Mouse (Mus musculus) heart, adult 2 months (tissue): Measurements from ENCODE around the gene Gpx7. TPM values are rescaled to one million over a fixed set of nuclear protein-coding genes. Genes with fewer than 3 reads are reported as not detected.

Experiments used
- DNase-seq, 2 experiments: peaks; one replicate each; pipeline ENCODE4 v3.0.0; 2021
- H3K27ac ChIP-seq: fragments of 200-600 bp; 2 replicates; pipeline ENCODE4 v1.8.1; 2022
- H3K27me3 ChIP-seq: fragments of 200-500 bp; 2 replicates; pipeline ENCODE4 v1.6.1; 2012; ENCODE audit warnings: mild to moderate bottlenecking, low read length, inconsistent platforms, mixed read lengths; ENCODE audit not compliant: control insufficient read depth, insufficient read depth
- H3K36me3 ChIP-seq: fragments of 200-500 bp; 2 replicates; pipeline ENCODE4 v1.6.1; 2012; ENCODE audit warnings: low read length, inconsistent platforms; ENCODE audit not compliant: control insufficient read depth, insufficient read depth
- H3K4me1 ChIP-seq: fragments of 200-500 bp; 2 replicates; pipeline ENCODE4 v1.6.1; 2011; ENCODE audit warnings: low read length; ENCODE audit not compliant: control insufficient read depth, insufficient read depth
- H3K4me3 ChIP-seq: fragments of 200-600 bp; 2 replicates; pipeline ENCODE4 v1.8.1; 2022
- H3K79me2 ChIP-seq: fragments of 200-500 bp; replicated peaks from 2 replicates; pipeline ENCODE4 v1.6.1; 2012; ENCODE audit warnings: mild to moderate bottlenecking, inconsistent platforms, low read length, moderate library complexity, mixed read lengths; ENCODE audit not compliant: control insufficient read depth, insufficient read depth
- H3K9ac ChIP-seq: fragments of 200-500 bp; 2 replicates; pipeline ENCODE4 v1.6.1; 2012; ENCODE audit warnings: low read depth, mild to moderate bottlenecking, control low read depth, inconsistent platforms, low read length, mixed read lengths
- CTCF ChIP-seq: fragments of 200-600 bp; IDR thresholded peaks from 2 replicates; pipeline ENCODE4 v1.8.1; 2022; ENCODE audit warnings: antibody characterized with exemption, mild to moderate bottlenecking, moderate library complexity
- EP300 ChIP-seq: fragments of 200-500 bp; IDR thresholded peaks from 2 replicates; pipeline ENCODE4 v1.6.1; 2011; ENCODE audit warnings: low read depth, low read length, control low read depth; ENCODE audit not compliant: insufficient read depth
- POLR2A ChIP-seq: fragments of 200-500 bp; IDR thresholded peaks from 2 replicates; pipeline ENCODE4 v1.6.1; 2011; ENCODE audit warnings: mild to moderate bottlenecking, low read depth, low read length, control low read depth; ENCODE audit not compliant: insufficient read depth
- WGBS: fragments of 180-500 bp; shearing (Covaris S2); methylation state at CpG from one replicate; pipeline ENCODE4 v1.1.7; 2018; 5-methylcytosine and 5-hydroxymethylcytosine counted together
- intact Hi-C: fragments of 180-260 bp; cut with DNase I; formaldehyde crosslinking; loops from one replicate; pipeline ENCODE4 v1.15.1; 2025
- polyA plus RNA-seq: library from polyadenylated mRNA; depleted of rRNA; stranded (reverse); fragments of >200 nt; gene quantifications from 2 replicates; pipeline ENCODE4 v1.2.3, GENCODE M21; 2012
- total RNA-seq, 2 experiments: library from RNA; stranded (reverse); gene quantifications; 2 replicates each; pipeline ENCODE4 v1.2.3; 2021

The Gpx7 gene
- total and polyA plus RNA-seq, 3 experiments: 5.9 to 14.2 (median 7.7) TPM

GRCm38 (mm10) chr4:108434781-108435180 is 28.0 kb upstream of the Gpx7 start:
- Histone ChIP-seq H3K4me1 (no peaks in the 10 kb centered on the region), H3K36me3 (no peaks in the 10 kb centered on the region), H3K79me2 (no peaks in the 10 kb centered on the region), H3K27ac (no peak overlapping the region), H3K4me3 (no peak overlapping the region), H3K27me3 (no peaks in the 10 kb centered on the region), H3K9ac (no peak overlapping the region)
- no peak for DNase-seq
- 100% methylated on average over 3 of the region's 3 CpGs for WGBS
- intact Hi-C loops: no loop called here
- TF ChIP-seq POLR2A (no peak), CTCF (no peak), EP300 (no peak)

GRCm38 (mm10) chr4:108434221-108434620 is 27.5 kb upstream of the Gpx7 start:
- Histone ChIP-seq H3K27ac (no peak overlapping the region), H3K79me2 (no peaks in the 10 kb centered on the region), H3K27me3 (no peaks in the 10 kb centered on the region), H3K4me3 (no peak overlapping the region), H3K4me1 (no peaks in the 10 kb centered on the region), H3K36me3 (no peaks in the 10 kb centered on the region), H3K9ac (no peak overlapping the region)
- 67% methylated on average over 4 of the region's 4 CpGs for WGBS
- intact Hi-C loops: no loop called here
- DNase-seq: no peak
- no peak for TF ChIP-seq EP300
- no peak for TF ChIP-seq CTCF
- no peak for TF ChIP-seq POLR2A

DNA sequence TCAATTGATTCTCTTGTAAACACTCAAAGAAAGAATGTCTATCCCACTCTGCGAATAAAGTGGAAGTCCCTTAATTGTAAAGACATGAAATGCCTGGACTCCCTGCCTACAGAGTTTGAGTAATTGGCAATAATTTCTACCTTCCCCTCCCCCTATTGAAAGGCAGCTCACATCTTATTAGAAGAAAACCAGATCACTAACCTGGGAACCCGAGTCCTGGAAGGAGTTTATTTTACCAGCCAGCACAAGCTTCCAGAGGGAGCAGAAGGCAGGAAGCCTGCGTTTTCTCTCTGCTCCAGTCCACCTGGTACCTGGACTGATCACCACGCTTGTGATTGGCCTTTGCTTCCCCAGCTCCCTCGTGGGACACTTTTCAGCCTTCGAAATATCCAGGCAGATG is 26.6 kb upstream of the Gpx7 start:
- no peak for DNase-seq
- no peak overlapping the region for H3K4me3 ChIP-seq
- H3K79me2 ChIP-seq: no peaks in the 10 kb centered on the region
- TF ChIP-seq EP300 (no peak), POLR2A (no peak), CTCF (no peak)
- no peaks in the 10 kb centered on the region for H3K4me1 ChIP-seq
- H3K27ac ChIP-seq: no peak overlapping the region
- H3K9ac ChIP-seq: no peak overlapping the region
- WGBS: 33% methylated on average over 6 of the region's 6 CpGs
- intact Hi-C loops: no loop called here
- H3K27me3 ChIP-seq: no peaks in the 10 kb centered on the region
- no peaks in the 10 kb centered on the region for H3K36me3 ChIP-seq

- 69% methylated on average over 2 of the region's 2 CpGs for WGBS
These were observed 24.8 kb upstream of the Gpx7 start for GRCm38 (mm10) chr4:108431561-108431936.

DNA sequence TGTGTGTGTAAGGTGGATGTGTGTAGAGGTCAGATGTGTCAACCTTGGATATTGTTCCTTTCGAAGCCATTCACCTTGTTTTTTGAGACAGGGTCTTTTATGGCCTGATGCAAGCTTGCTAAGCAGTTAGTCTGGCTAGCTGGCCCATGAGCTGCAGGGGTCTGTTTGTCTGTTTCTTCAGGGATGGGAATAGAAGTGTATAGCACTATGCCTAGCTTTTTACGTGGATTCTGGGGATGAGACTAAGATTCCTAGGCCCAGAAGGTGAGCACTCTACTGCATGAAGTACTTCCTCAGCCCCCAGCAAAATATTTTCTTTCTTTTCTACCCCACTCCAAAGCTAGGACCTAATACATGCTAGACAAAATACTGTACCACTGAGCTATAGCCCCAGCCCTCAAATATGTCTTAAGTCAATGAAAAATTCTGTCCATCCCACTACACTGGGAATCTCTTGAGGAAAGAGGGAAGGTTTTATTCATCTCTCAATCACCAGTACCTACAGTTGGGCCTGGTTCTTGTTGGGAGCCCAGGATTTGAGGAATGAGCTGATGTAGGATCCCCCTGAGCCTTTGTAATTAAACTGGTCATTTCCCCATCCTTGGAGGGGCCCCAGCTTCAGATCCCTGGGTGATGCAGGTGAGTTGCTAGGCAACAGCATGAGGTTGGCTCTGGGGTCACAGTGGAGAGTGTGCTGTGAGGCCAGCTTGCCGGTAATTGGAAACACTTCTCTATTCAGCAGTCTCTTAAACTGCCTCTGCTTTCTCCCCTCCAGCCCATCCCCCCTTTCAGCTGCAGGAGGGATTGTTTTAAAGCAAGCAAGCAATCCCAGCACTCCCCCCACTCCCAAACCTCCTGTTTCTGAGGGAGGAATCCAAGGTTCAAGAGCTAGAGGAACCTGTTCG is 24.1 kb upstream of the Gpx7 start:
- H3K4me3 ChIP-seq: no peak overlapping the region
- no peak for DNase-seq
- H3K27me3 ChIP-seq: no peaks in the 10 kb centered on the region
- TF ChIP-seq POLR2A (no peak), EP300 (no peak), CTCF (no peak)
- intact Hi-C loops: no loop called here
- WGBS: 74% methylated on average over 4 of the region's 4 CpGs
- no peaks in the 10 kb centered on the region for H3K4me1 ChIP-seq
- H3K36me3 ChIP-seq: no peaks in the 10 kb centered on the region
- no peak overlapping the region for H3K9ac ChIP-seq
- no peak overlapping the region for H3K27ac ChIP-seq
- H3K79me2 ChIP-seq: no peaks in the 10 kb centered on the region

More at GRCm38 (mm10) chr4:108431561-108431936, 24.8 kb upstream of the Gpx7 start:
- H3K4me1 ChIP-seq: no peaks in the 10 kb centered on the region
- H3K27me3 ChIP-seq: no peaks in the 10 kb centered on the region
- DNase-seq: no peak
- H3K4me3 ChIP-seq: no peak overlapping the region
- no peak overlapping the region for H3K9ac ChIP-seq
- H3K27ac ChIP-seq: no peak overlapping the region
- intact Hi-C loops: no loop called here
- H3K79me2 ChIP-seq: no peaks in the 10 kb centered on the region
- no peak for TF ChIP-seq CTCF
- no peak for TF ChIP-seq EP300
- TF ChIP-seq POLR2A: no peak
- no peaks in the 10 kb centered on the region for H3K36me3 ChIP-seq

DNA sequence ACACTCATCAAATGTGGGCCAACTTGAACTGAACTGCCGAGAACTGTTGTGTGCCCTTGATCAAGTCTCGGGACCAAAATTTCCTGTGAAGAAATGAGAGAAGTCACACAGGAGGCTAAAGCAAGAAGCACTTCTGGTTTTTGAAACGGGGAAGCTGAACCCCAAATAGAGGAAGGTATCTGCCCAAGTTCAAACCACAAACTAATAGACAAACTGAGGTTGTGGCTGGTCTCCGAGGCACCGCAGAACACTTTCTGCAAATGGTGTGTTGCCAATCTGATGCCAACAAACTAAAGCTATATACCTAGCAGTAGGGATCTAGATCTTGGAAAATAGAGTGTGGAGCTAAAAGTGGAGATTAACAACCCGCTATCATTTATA is 21.6 kb upstream of the Gpx7 start:
- Histone ChIP-seq H3K79me2 (no peaks in the 10 kb centered on the region), H3K36me3 (no peaks in the 10 kb centered on the region), H3K4me1 (no peaks in the 10 kb centered on the region), H3K27ac (no peak overlapping the region), H3K4me3 (no peak overlapping the region), H3K9ac (no peak overlapping the region), H3K27me3 (no peaks in the 10 kb centered on the region)
- WGBS: 76% methylated on average over 6 of the region's 6 CpGs
- intact Hi-C loops: no loop called here
- no peak for DNase-seq
- TF ChIP-seq EP300: no peak
- TF ChIP-seq POLR2A: no peak
- no peak for TF ChIP-seq CTCF
